Mouse (Mus musculus) kidney, postnatal 10 days (tissue): ENCODE data around the gene Col23a1.
"Not testable (repeated sequence)": the region's sequence is repeated elsewhere in the genome, so short reads cannot be mapped to it uniquely, and the experiment has no call there.

ENCODE experiments used
- DNase-seq: peaks from one replicate; pipeline ENCODE4 v3.0.0; 2021; ENCODE audit warnings: mixed read lengths

Col23a1 gene

DNA sequence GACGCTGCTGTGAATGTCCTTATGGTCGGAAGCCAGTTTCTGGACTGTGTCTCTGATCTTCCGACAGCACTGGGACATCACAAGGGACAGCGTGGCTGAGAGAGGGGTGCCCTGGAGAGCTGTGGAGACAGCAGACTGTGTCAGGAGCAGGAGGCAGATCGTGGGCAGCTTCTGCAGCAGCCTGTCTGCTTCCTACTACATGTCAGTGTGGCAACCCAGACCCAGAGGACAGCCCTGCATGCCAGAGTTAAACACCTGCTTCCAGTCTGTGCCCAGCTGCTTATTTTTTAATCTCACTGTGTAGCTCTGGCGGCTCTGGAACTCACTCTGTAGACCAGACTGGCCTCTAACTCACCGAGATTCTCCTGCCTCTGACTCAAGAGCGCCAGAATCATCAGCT, 338.2 kb downstream of the Col23a1 start:
- DNase-seq = no peak

- no peak for DNase-seq
These were observed 340.1 kb downstream of the Col23a1 start for GRCm38 (mm10) chr11:51629651-51630314.

DNA sequence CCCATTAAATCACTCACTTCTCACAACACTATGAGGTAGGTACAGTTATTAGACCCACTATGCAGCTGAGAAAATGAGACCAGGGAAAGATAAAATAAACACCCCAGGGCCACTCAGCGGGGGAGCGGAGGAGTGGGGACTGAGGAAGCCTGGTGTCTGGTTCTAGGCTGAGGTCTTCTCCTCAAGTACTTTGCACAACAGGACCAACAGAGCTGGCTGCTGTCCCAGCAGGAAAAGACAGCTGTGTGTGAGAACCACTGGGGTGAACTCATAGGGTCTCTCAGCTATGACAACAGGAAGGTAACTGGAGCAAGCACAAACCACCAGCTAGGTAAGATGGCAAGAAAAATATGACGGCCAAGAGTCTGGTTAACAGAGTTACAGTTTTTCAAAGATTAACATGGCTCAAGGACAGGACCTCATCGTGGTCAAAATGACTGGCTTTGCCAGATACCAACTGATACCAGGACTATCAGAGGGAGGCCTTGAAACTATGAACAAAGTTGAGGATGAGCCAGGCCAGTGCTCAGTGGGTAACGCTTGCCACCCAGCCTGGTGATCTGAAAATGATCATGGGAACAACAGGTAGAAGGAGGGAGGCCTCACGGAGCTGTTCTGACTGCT, 342.5 kb downstream of the Col23a1 start:
- peak; percentile 47 for DNase-seq

- not testable (repeated sequence) for DNase-seq
These were observed 343.5 kb downstream of the Col23a1 start for GRCm38 (mm10) chr11:51633200-51633599.
